Mouse (Mus musculus) bone marrow, adult 2 months (tissue): ENCODE measurements around the gene Cnp.

Source experiments
- CTCF ChIP-seq: fragments of 200-500 bp; IDR thresholded peaks from 2 replicates; pipeline ENCODE4 v1.5.1; 2011; ENCODE audit warnings: low read length, control low read depth; ENCODE audit not compliant: control insufficient read depth, insufficient read depth
- POLR2A ChIP-seq: fragments of 200-500 bp; IDR thresholded peaks from 2 replicates; pipeline ENCODE4 v1.6.1; 2011; ENCODE audit warnings: low read depth, mild to moderate bottlenecking, control low read depth, low read length, borderline replicate concordance; ENCODE audit not compliant: control insufficient read depth

- no peak for TF ChIP-seq POLR2A
- no peak for TF ChIP-seq CTCF
Measured at GRCm38 (mm10) chr11:100618761-100619484, 44.2 kb downstream of the Cnp start, which contains the start of gene Nkiras2.
